Mouse (Mus musculus): ENCODE results near the gene Phactr2. TPM values are rescaled to one million over a fixed set of nuclear protein-coding genes. Genes with fewer than 3 reads are reported as not detected.

Phactr2 gene
- polyA plus RNA-seq, 1 experiment = 3.5 TPM

- H3K27ac ChIP-seq (ENCODE audit: insufficient read depth, low read length) = no peak overlapping the region
- no peaks in the 10 kb centered on the region for H3K27me3 ChIP-seq (ENCODE audit: control insufficient read depth, insufficient read depth, low read length)
- H3K36me3 ChIP-seq (ENCODE audit: control insufficient read depth, insufficient read depth, low read length) = no peaks in the 10 kb centered on the region
- H3K4me1 ChIP-seq (ENCODE audit: control insufficient read depth, insufficient read depth, insufficient read length) = no peaks in the 10 kb centered on the region
- H3K4me3 ChIP-seq (ENCODE audit: extremely low read depth, insufficient read depth, insufficient read length) = no peak overlapping the region
- DNase-seq (ENCODE audit: low read depth in 1 of 2, low spot score in 2 of 2) = no peak
- WGBS = 93% methylated on average over 6 of the region's 6 CpGs
- TF ChIP-seq CTCF (IDR thresholded peaks at IDR 0.05; ENCODE audit: extremely low read depth, insufficient read depth, insufficient read length, insufficient replicate concordance) (no peak), POLR2A (IDR thresholded peaks at IDR 0.05; ENCODE audit: low read depth, low read length) (no peak)
Observed at GRCm38 (mm10) chr10:13212829-13213228, 261.4 kb downstream of the Phactr2 start.

DNA sequence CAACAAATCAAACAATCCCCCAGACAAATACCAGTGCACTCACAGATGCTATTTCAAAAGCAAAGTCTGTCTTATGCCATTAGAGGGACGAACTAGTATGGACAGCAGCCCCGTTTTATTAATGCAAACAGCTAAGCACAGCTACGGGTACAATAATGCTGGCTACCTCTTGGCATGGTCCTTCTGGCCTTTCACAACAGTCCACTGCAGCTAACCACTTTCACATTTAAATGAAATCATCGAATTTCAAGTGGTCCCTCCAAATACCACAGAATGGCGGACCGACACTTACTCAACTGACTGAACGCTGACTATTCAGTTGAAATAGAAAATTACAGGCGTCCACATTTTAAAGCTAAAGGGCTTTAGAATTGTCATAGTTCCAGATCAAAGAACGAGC is 261.9 kb downstream of the Phactr2 start:
- H3K36me3 ChIP-seq (ENCODE audit: control insufficient read depth, insufficient read depth, low read length) = no peaks in the 10 kb centered on the region
- no peaks in the 10 kb centered on the region for H3K4me1 ChIP-seq (ENCODE audit: control insufficient read depth, insufficient read depth, insufficient read length)
- H3K4me3 ChIP-seq (ENCODE audit: extremely low read depth, insufficient read depth, insufficient read length) = no peak overlapping the region
- WGBS = 91% methylated on average over 9 of the region's 9 CpGs
- no peak for DNase-seq (ENCODE audit: low read depth in 1 of 2, low spot score in 2 of 2)
- TF ChIP-seq CTCF (IDR thresholded peaks at IDR 0.05; ENCODE audit: extremely low read depth, insufficient read depth, insufficient read length, insufficient replicate concordance) = no peak
- TF ChIP-seq POLR2A (IDR thresholded peaks at IDR 0.05; ENCODE audit: low read depth, low read length) = no peak
- no peaks in the 10 kb centered on the region for H3K27me3 ChIP-seq (ENCODE audit: control insufficient read depth, insufficient read depth, low read length)
- H3K27ac ChIP-seq (ENCODE audit: insufficient read depth, low read length) = no peak overlapping the region

- TF ChIP-seq CTCF (IDR thresholded peaks at IDR 0.05; ENCODE audit: extremely low read depth, insufficient read depth, insufficient read length, insufficient replicate concordance) = no peak
- no peak for TF ChIP-seq POLR2A (IDR thresholded peaks at IDR 0.05; ENCODE audit: low read depth, low read length)
Observed at GRCm38 (mm10) chr10:13209930-13210637, 264.1 kb downstream of the Phactr2 start.

GRCm38 (mm10) chr10:13209506-13209905 is 264.7 kb downstream of the Phactr2 start:
- H3K4me3 ChIP-seq (ENCODE audit: extremely low read depth, insufficient read depth, insufficient read length) = no peak overlapping the region
- TF ChIP-seq POLR2A (IDR thresholded peaks at IDR 0.05; ENCODE audit: low read depth, low read length) = no peak
- no peak for TF ChIP-seq CTCF (IDR thresholded peaks at IDR 0.05; ENCODE audit: extremely low read depth, insufficient read depth, insufficient read length, insufficient replicate concordance)
- 88% methylated on average over 3 of the region's 3 CpGs for WGBS

More at GRCm38 (mm10) chr10:13209930-13210637, 264.1 kb downstream of the Phactr2 start:
- Histone ChIP-seq H3K27me3 (ENCODE audit: control insufficient read depth, insufficient read depth, low read length) (no peaks in the 10 kb centered on the region), H3K27ac (ENCODE audit: insufficient read depth, low read length) (no peak overlapping the region), H3K36me3 (ENCODE audit: control insufficient read depth, insufficient read depth, low read length) (no peaks in the 10 kb centered on the region), H3K4me1 (ENCODE audit: control insufficient read depth, insufficient read depth, insufficient read length) (no peaks in the 10 kb centered on the region), H3K4me3 (ENCODE audit: extremely low read depth, insufficient read depth, insufficient read length) (no peak overlapping the region)
- WGBS = 86% methylated on average over 8 of the region's 8 CpGs
- no peak for DNase-seq (ENCODE audit: low read depth in 1 of 2, low spot score in 2 of 2)

GRCm38 (mm10) chr10:13209061-13209460 is 265.2 kb downstream of the Phactr2 start:
- no peaks in the 10 kb centered on the region for H3K4me1 ChIP-seq (ENCODE audit: control insufficient read depth, insufficient read depth, insufficient read length)
- H3K4me3 ChIP-seq (ENCODE audit: extremely low read depth, insufficient read depth, insufficient read length) = no peak overlapping the region
- no peaks in the 10 kb centered on the region for H3K36me3 ChIP-seq (ENCODE audit: control insufficient read depth, insufficient read depth, low read length)
- no peaks in the 10 kb centered on the region for H3K27me3 ChIP-seq (ENCODE audit: control insufficient read depth, insufficient read depth, low read length)
- H3K27ac ChIP-seq (ENCODE audit: insufficient read depth, low read length) = no peak overlapping the region
- 94% methylated on average over 4 of the region's 4 CpGs for WGBS
- TF ChIP-seq POLR2A (IDR thresholded peaks at IDR 0.05; ENCODE audit: low read depth, low read length) = no peak
- no peak for TF ChIP-seq CTCF (IDR thresholded peaks at IDR 0.05; ENCODE audit: extremely low read depth, insufficient read depth, insufficient read length, insufficient replicate concordance)
- DNase-seq (ENCODE audit: low read depth in 1 of 2, low spot score in 2 of 2) = no peak

More at GRCm38 (mm10) chr10:13209506-13209905, 264.7 kb downstream of the Phactr2 start:
- Histone ChIP-seq H3K27me3 (ENCODE audit: control insufficient read depth, insufficient read depth, low read length) (no peaks in the 10 kb centered on the region), H3K36me3 (ENCODE audit: control insufficient read depth, insufficient read depth, low read length) (no peaks in the 10 kb centered on the region), H3K27ac (ENCODE audit: insufficient read depth, low read length) (no peak overlapping the region), H3K4me1 (ENCODE audit: control insufficient read depth, insufficient read depth, insufficient read length) (no peaks in the 10 kb centered on the region)
- DNase-seq (ENCODE audit: low read depth in 1 of 2, low spot score in 2 of 2) = no peak

- Histone ChIP-seq H3K4me3 (ENCODE audit: extremely low read depth, insufficient read depth, insufficient read length) (no peak overlapping the region), H3K27ac (ENCODE audit: insufficient read depth, low read length) (no peak overlapping the region), H3K27me3 (ENCODE audit: control insufficient read depth, insufficient read depth, low read length) (no peaks in the 10 kb centered on the region), H3K36me3 (ENCODE audit: control insufficient read depth, insufficient read depth, low read length) (no peaks in the 10 kb centered on the region), H3K4me1 (ENCODE audit: control insufficient read depth, insufficient read depth, insufficient read length) (no peaks in the 10 kb centered on the region)
- DNase-seq (ENCODE audit: low read depth in 1 of 2, low spot score in 2 of 2) = no peak
- TF ChIP-seq CTCF (IDR thresholded peaks at IDR 0.05; ENCODE audit: extremely low read depth, insufficient read depth, insufficient read length, insufficient replicate concordance) (no peak), POLR2A (IDR thresholded peaks at IDR 0.05; ENCODE audit: low read depth, low read length) (no peak)
- 91% methylated on average over 6 of the region's 6 CpGs for WGBS
Observed at GRCm38 (mm10) chr10:13201741-13202293, 272.4 kb downstream of the Phactr2 start.

GRCm38 (mm10) chr10:13200862-13201261 is 273.4 kb downstream of the Phactr2 start:
- no peak for DNase-seq (ENCODE audit: low read depth in 1 of 2, low spot score in 2 of 2)
- WGBS = 67% methylated on average over 3 of the region's 3 CpGs
- Histone ChIP-seq H3K4me3 (ENCODE audit: extremely low read depth, insufficient read depth, insufficient read length) (no peak overlapping the region), H3K36me3 (ENCODE audit: control insufficient read depth, insufficient read depth, low read length) (no peaks in the 10 kb centered on the region), H3K27me3 (ENCODE audit: control insufficient read depth, insufficient read depth, low read length) (no peaks in the 10 kb centered on the region), H3K4me1 (ENCODE audit: control insufficient read depth, insufficient read depth, insufficient read length) (no peaks in the 10 kb centered on the region), H3K27ac (ENCODE audit: insufficient read depth, low read length) (no peak overlapping the region)
- no peak for TF ChIP-seq POLR2A (IDR thresholded peaks at IDR 0.05; ENCODE audit: low read depth, low read length)
- TF ChIP-seq CTCF (IDR thresholded peaks at IDR 0.05; ENCODE audit: extremely low read depth, insufficient read depth, insufficient read length, insufficient replicate concordance) = no peak
